Mouse (Mus musculus) cerebellum, adult 2 months (tissue): ENCODE results near the gene Efnb3.

Source experiments
- CTCF ChIP-seq: fragments of 200-500 bp; IDR thresholded peaks from 2 replicates; pipeline ENCODE4 v1.5.1; 2011; ENCODE audit warnings: low read depth, mild to moderate bottlenecking, control low read depth, low read length, moderate library complexity, borderline replicate concordance; ENCODE audit not compliant: insufficient read depth
- POLR2A ChIP-seq: fragments of 200-500 bp; IDR thresholded peaks from 2 replicates; pipeline ENCODE4 v1.6.1; 2011; ENCODE audit warnings: low read length, control low read depth, borderline replicate concordance; ENCODE audit not compliant: insufficient read depth

- no peak for TF ChIP-seq POLR2A
- no peak for TF ChIP-seq CTCF
Measured at GRCm38 (mm10) chr11:69603516-69603915, 43.5 kb upstream of the Efnb3 start.
